8 mouse cellular contexts compared by ENCODE assay signal in the genomic region with DNA sequence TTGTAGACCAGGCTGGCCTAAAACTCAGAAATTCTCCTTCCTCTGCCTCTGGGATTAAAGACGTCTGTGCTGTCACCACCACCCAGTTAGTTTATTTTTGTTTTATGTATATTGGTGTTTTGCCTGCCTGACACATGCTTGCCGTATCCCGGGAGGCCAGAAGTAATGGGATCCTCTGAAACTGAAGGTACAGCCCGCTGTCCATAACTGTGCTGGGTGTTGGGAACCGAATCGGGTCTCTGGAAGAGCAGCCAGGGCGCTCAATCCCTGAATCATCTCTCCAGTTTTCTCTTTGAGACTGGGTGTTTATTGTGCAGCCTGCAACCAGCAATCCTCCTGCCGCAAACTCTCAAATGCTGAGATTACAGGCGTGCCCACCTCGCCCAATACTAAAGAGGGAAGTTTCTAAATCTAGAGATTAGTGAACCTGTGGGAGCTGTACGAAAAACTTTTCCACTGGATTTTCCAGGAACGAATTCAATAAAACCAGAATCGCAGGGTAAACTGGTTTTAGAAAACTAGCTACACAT. TPM values are rescaled to one million over a fixed set of nuclear protein-coding genes. Genes with fewer than 3 reads are reported as not detected.
DNase-seq lines count a peak whose midpoint lies in the region; ATAC-seq and TF ChIP-seq lines count a peak whose summit lies in the region.

No protein-coding gene starts in this region.

- WGBS in hindbrain, embryonic 13.5 days: 7% methylated on average over 13 of the region's 13 CpGs
- 6% methylated on average over 13 of the region's 13 CpGs for WGBS in liver, embryonic 14.5 days (ENCODE audit: insufficient replicate concordance)
- 2% methylated on average over 13 of the region's 13 CpGs for WGBS in stomach, embryonic 14.5 days

- H3K27me3 ChIP-seq in CH12.LX (replicated peaks): no peaks in the 10 kb centered on the region
- H3K27me3 ChIP-seq in hindbrain, embryonic 13.5 days: no peaks in the 10 kb centered on the region
- no peaks in the 10 kb centered on the region for H3K27me3 ChIP-seq in liver, embryonic 14.5 days (ENCODE audit: control insufficient read depth, insufficient read depth, low read length)
- no peaks in the 10 kb centered on the region for H3K27me3 ChIP-seq in stomach, embryonic 14.5 days (ENCODE audit: control insufficient read depth, insufficient read depth, low read length)

- H3K9me3 ChIP-seq in CH12.LX (replicated peaks; ENCODE audit: low read length): no peaks in the 10 kb centered on the region
- H3K9me3 ChIP-seq in hindbrain, embryonic 13.5 days: no peaks in the 10 kb centered on the region
- H3K9me3 ChIP-seq in liver, embryonic 14.5 days (ENCODE audit: control insufficient read depth, low read length): no peaks in the 10 kb centered on the region
- H3K9me3 ChIP-seq in stomach, embryonic 14.5 days (ENCODE audit: control insufficient read depth, low read depth, low read length): no peaks in the 10 kb centered on the region

- peak overlapping the region; percentile 92 for H3K4me2 ChIP-seq in CH12.LX (ENCODE audit: insufficient read depth, low read depth, poor library complexity, severe bottlenecking)
- H3K4me2 ChIP-seq in hindbrain, embryonic 13.5 days: peak overlapping the region; percentile 74
- peak overlapping the region; percentile 91 for H3K4me2 ChIP-seq in liver, embryonic 14.5 days (ENCODE audit: low read depth)
- H3K4me2 ChIP-seq in stomach, embryonic 14.5 days (replicated peaks; ENCODE audit: low read depth, low read length): peak overlapping the region; percentile 64

- peaks cover 12% of the 10 kb centered on the region for H3K79me2 ChIP-seq in CH12.LX (replicated peaks; ENCODE audit: control insufficient read depth, extremely low read depth, insufficient read depth, poor library complexity, severe bottlenecking)

- in situ Hi-C loops in CH12.LX (cut with MboI; ENCODE audit: low pct_ligation_motif_present, low pct_unique_long_range_greater_than_20kb, low sequenced_read_pairs): no loop called here

- no peak for TF ChIP-seq EP300 in CH12.LX (IDR thresholded peaks at IDR 0.05; ENCODE audit: low read length)
- TF ChIP-seq EP300 in liver, embryonic 14.5 days (IDR thresholded peaks at IDR 0.05; ENCODE audit: low read depth): no peak

- no peak for TF ChIP-seq POLR2A in CH12.LX (IDR thresholded peaks at IDR 0.05; ENCODE audit: low read depth, low read length)

- peak overlapping the region; percentile 66 to 94 (median 71) for H3K4me3 ChIP-seq in CH12.LX (replicated peaks in 1 of 3; ENCODE audit: low read depth in 2 of 3, low read length in 2 of 3, poor library complexity in 1 of 3)
- H3K4me3 ChIP-seq in hindbrain, embryonic 13.5 days: peak overlapping the region; percentile 63
- peak overlapping the region; percentile 69 to 93 for H3K4me3 ChIP-seq in liver, embryonic 14.5 days (ENCODE audit: insufficient read depth in 1 of 2, low read depth in 2 of 2, low read length in 2 of 2)
- H3K4me3 ChIP-seq in stomach, embryonic 14.5 days (ENCODE audit: low read depth, low read length): peak overlapping the region; percentile 68

- DNase-seq in embryo, embryonic 10.5 days (ENCODE audit: low spot score): peak; percentile 80
- no peak for DNase-seq in embryo, embryonic 9.5 days (ENCODE audit: extremely low spot score)
- no peak for DNase-seq in CH12.LX (ENCODE audit: extremely low read depth)
- no peak for DNase-seq in liver, embryonic 14.5 days (ENCODE audit: low read depth in 3 of 3, low spot score in 3 of 3)

- TF ChIP-seq RAD21 in CH12.LX (IDR thresholded peaks at IDR 0.05; ENCODE audit: low read depth, low read length): no peak

- dilution Hi-C loops in CH12.LX (cut with MboI; ENCODE audit: extremely low pct_ligation_motif_present, extremely low pct_unique_long_range_greater_than_20kb, low sequenced_read_pairs): no loop called here

- no peak for TF ChIP-seq CTCF in CH12.LX (conservative IDR thresholded peaks at IDR 0.05 in 1 of 2, IDR thresholded peaks at IDR 0.05 in 1 of 2; ENCODE audit: low read depth in 2 of 2, low read length in 2 of 2)
- no peak for TF ChIP-seq CTCF in liver, embryonic 14.5 days (IDR thresholded peaks at IDR 0.05; ENCODE audit: low read depth)

- peaks cover 8 to 47% of the 10 kb centered on the region in 2 experiments; a peak in 3 of 4 replicates for H3K4me1 ChIP-seq in CH12.LX (ENCODE audit: control insufficient read depth in 1 of 2, insufficient read depth in 2 of 2)
- H3K4me1 ChIP-seq in hindbrain, embryonic 13.5 days (replicated peaks): peaks cover 29% of the 10 kb centered on the region
- H3K4me1 ChIP-seq in liver, embryonic 14.5 days (replicated peaks; ENCODE audit: control insufficient read depth in 2 of 2, insufficient read depth in 2 of 2, low read length in 1 of 2): peaks cover 5 to 12% of the 10 kb centered on the region in 2 experiments
- peaks cover 8% of the 10 kb centered on the region for H3K4me1 ChIP-seq in stomach, embryonic 14.5 days (ENCODE audit: control insufficient read depth, insufficient read depth, low read length)

- H3K9ac ChIP-seq in CH12.LX (ENCODE audit: insufficient read depth, low read depth): peak overlapping the region; percentile 99
- peak overlapping the region; percentile 88 for H3K9ac ChIP-seq in hindbrain, embryonic 13.5 days
- peak overlapping the region; percentile 96 for H3K9ac ChIP-seq in liver, embryonic 14.5 days (replicated peaks)
- peak overlapping the region; percentile 81 for H3K9ac ChIP-seq in stomach, embryonic 14.5 days (replicated peaks; ENCODE audit: low read depth, low read length)

- peaks cover 2 to 20% of the 10 kb centered on the region in 2 experiments for H3K36me3 ChIP-seq in CH12.LX (replicated peaks in 1 of 2; ENCODE audit: control insufficient read depth in 1 of 2, insufficient read depth in 1 of 2, low read length in 1 of 2)
- H3K36me3 ChIP-seq in hindbrain, embryonic 13.5 days: 0 out of 2 replicates have a peak, but pooled peaks cover 1% of the 10 kb centered on the region
- H3K36me3 ChIP-seq in liver, embryonic 14.5 days (replicated peaks; ENCODE audit: control insufficient read depth, insufficient read depth, low read depth): no peaks in the 10 kb centered on the region
- no peaks in the 10 kb centered on the region; the same call in 1 of the 2 replicates for H3K36me3 ChIP-seq in stomach, embryonic 14.5 days (ENCODE audit: control insufficient read depth, insufficient read depth, low read length)

- peak; percentile 9; the same call in 1 of the 2 replicates for ATAC-seq in erythroblast, adult 5-6 weeks (replicated peaks; ENCODE audit: low FRiP score, poor library complexity, severe bottlenecking)
- ATAC-seq in hindbrain, embryonic 13.5 days (ENCODE audit: low FRiP score): no peak
- no peak for ATAC-seq in liver, embryonic 14.5 days (ENCODE audit: insufficient read depth)
- ATAC-seq in stomach, embryonic 14.5 days (ENCODE audit: insufficient number of reproducible peaks, insufficient read depth, low FRiP score, low read depth): no peak
- no peak for ATAC-seq in monocyte, adult 5-6 weeks (replicated peaks; ENCODE audit: insufficient number of reproducible peaks, low FRiP score, low TSS enrichment, poor library complexity, severe bottlenecking)

- H3K27ac ChIP-seq in CH12.LX (ENCODE audit: insufficient read depth, low read depth): peak overlapping the region; percentile 93
- peak overlapping the region; percentile 98 for H3K27ac ChIP-seq in hindbrain, embryonic 13.5 days
- peak overlapping the region; percentile 93 for H3K27ac ChIP-seq in liver, embryonic 14.5 days
- peak overlapping the region; percentile 100 for H3K27ac ChIP-seq in stomach, embryonic 14.5 days (ENCODE audit: low read length)

RNA-seq across cellular contexts. Expression of gene Snrnp35, which starts 0.4 kb away (rescaled TPM):
- total RNA-seq in CH12.LX (2012; rRNA removed) (23.3 and 27.4 TPM in 2 replicates), CH12.LX (2014; rRNA removed) (13.9 and 14.9 TPM in 2 replicates)
- polyA plus RNA-seq in CH12.LX (2012; ENCODE audit: insufficient read length, low read depth): 29.0 and 36.3 TPM in 2 replicates
- total RNA-seq in erythroblast, adult 5-6 weeks (2015; ENCODE audit: low replicate concordance): 3.8 TPM in 1 of 2 replicates, not detected in the other
- total RNA-seq in erythroblast, adult 5-6 weeks (2017; ENCODE audit: low replicate concordance): 6.0 and 6.8 TPM in 2 replicates
- polyA plus RNA-seq in hindbrain, embryonic 13.5 days (2015; fragmentation: Nextera tagmentation; extraction: Ambion mirVana): 22.5 and 27.5 TPM in 2 replicates
- 3.0 and 7.4 TPM in 2 replicates for polyA plus RNA-seq in liver, embryonic 14.5 days (2012; rRNA removed)
- polyA plus RNA-seq in liver, embryonic 14.5 days (2014; fragmentation: Nextera tagmentation; extraction: Ambion mirVana): 4.5 and 5.8 TPM in 2 replicates
- 11.5 and 14.2 TPM in 2 replicates for polyA plus RNA-seq in stomach, embryonic 14.5 days (2014; fragmentation: Nextera tagmentation; extraction: Ambion mirVana)
- total RNA-seq in monocyte, adult 5-6 weeks (2017): 7.4 to 12.5 TPM (median 9.8 TPM) in 3 replicates

RNA-seq across cellular contexts. Expression of gene Rilpl2, which starts 4.3 kb away (rescaled TPM):
- total RNA-seq in CH12.LX (2012; rRNA removed) (393 and 482 TPM in 2 replicates), CH12.LX (2014; rRNA removed) (415 and 425 TPM in 2 replicates)
- 354 and 405 TPM in 2 replicates for polyA plus RNA-seq in CH12.LX (2012; ENCODE audit: insufficient read length, low read depth)
- total RNA-seq in erythroblast, adult 5-6 weeks (2015; ENCODE audit: low replicate concordance): 9.4 and 19.0 TPM in 2 replicates
- 13.1 and 13.4 TPM in 2 replicates for total RNA-seq in erythroblast, adult 5-6 weeks (2017; ENCODE audit: low replicate concordance)
- 21.2 and 23.8 TPM in 2 replicates for polyA plus RNA-seq in hindbrain, embryonic 13.5 days (2015; fragmentation: Nextera tagmentation; extraction: Ambion mirVana)
- polyA plus RNA-seq in liver, embryonic 14.5 days (2012; rRNA removed): 5.9 and 8.1 TPM in 2 replicates
- polyA plus RNA-seq in liver, embryonic 14.5 days (2014; fragmentation: Nextera tagmentation; extraction: Ambion mirVana): 7.8 and 9.6 TPM in 2 replicates
- 30.6 and 31.7 TPM in 2 replicates for polyA plus RNA-seq in stomach, embryonic 14.5 days (2014; fragmentation: Nextera tagmentation; extraction: Ambion mirVana)
- 47.8 to 86.1 TPM (median 71.4 TPM) in 3 replicates for total RNA-seq in monocyte, adult 5-6 weeks (2017)

RNA-seq across cellular contexts. Expression of gene Kmt5a, which starts 42.8 kb away (rescaled TPM):
- total RNA-seq in CH12.LX (2012; rRNA removed): 55.3 and 64.6 TPM in 2 replicates
- 60.9 and 62.8 TPM in 2 replicates for total RNA-seq in CH12.LX (2014; rRNA removed)
- polyA plus RNA-seq in CH12.LX (2012; ENCODE audit: insufficient read length, low read depth): 151 and 154 TPM in 2 replicates
- 89.3 and 92.4 TPM in 2 replicates for total RNA-seq in erythroblast, adult 5-6 weeks (2015; ENCODE audit: low replicate concordance)
- 105 and 107 TPM in 2 replicates for total RNA-seq in erythroblast, adult 5-6 weeks (2017; ENCODE audit: low replicate concordance)
- 18.0 and 20.6 TPM in 2 replicates for polyA plus RNA-seq in hindbrain, embryonic 13.5 days (2015; fragmentation: Nextera tagmentation; extraction: Ambion mirVana)
- 47.6 and 58.6 TPM in 2 replicates for polyA plus RNA-seq in liver, embryonic 14.5 days (2012; rRNA removed)
- polyA plus RNA-seq in liver, embryonic 14.5 days (2014; fragmentation: Nextera tagmentation; extraction: Ambion mirVana): 51.8 and 68.8 TPM in 2 replicates
- 52.9 and 59.8 TPM in 2 replicates for polyA plus RNA-seq in stomach, embryonic 14.5 days (2014; fragmentation: Nextera tagmentation; extraction: Ambion mirVana)
- total RNA-seq in monocyte, adult 5-6 weeks (2017): 78.3 to 109 TPM (median 102 TPM) in 3 replicates

RNA-seq across cellular contexts. Expression of gene Rilpl1, which starts 48.7 kb away (rescaled TPM):
- total RNA-seq in CH12.LX (2012; rRNA removed) (4.6 and 5.7 TPM in 2 replicates), CH12.LX (2014; rRNA removed) (1.8 and 3.1 TPM in 2 replicates)
- 5.4 and 6.1 TPM in 2 replicates for polyA plus RNA-seq in CH12.LX (2012; ENCODE audit: insufficient read length, low read depth)
- total RNA-seq in erythroblast, adult 5-6 weeks (2015; ENCODE audit: low replicate concordance): not detected in 2 replicates
- 1.1 and 1.6 TPM in 2 replicates for total RNA-seq in erythroblast, adult 5-6 weeks (2017; ENCODE audit: low replicate concordance)
- polyA plus RNA-seq in hindbrain, embryonic 13.5 days (2015; fragmentation: Nextera tagmentation; extraction: Ambion mirVana): 11.5 and 12.1 TPM in 2 replicates
- 0.71 and 0.98 TPM in 2 replicates for polyA plus RNA-seq in liver, embryonic 14.5 days (2012; rRNA removed)
- 1.4 and 2.1 TPM in 2 replicates for polyA plus RNA-seq in liver, embryonic 14.5 days (2014; fragmentation: Nextera tagmentation; extraction: Ambion mirVana)
- 14.9 and 16.8 TPM in 2 replicates for polyA plus RNA-seq in stomach, embryonic 14.5 days (2014; fragmentation: Nextera tagmentation; extraction: Ambion mirVana)
- 1.4 to 3.0 TPM in 2 of 3 replicates, not detected in the other for total RNA-seq in monocyte, adult 5-6 weeks (2017)

RNA-seq across cellular contexts. Expression of gene Sbno1, which starts 56.7 kb away (rescaled TPM):
- 38.3 and 44.2 TPM in 2 replicates for total RNA-seq in CH12.LX (2012; rRNA removed)
- total RNA-seq in CH12.LX (2014; rRNA removed): 32.4 and 35.0 TPM in 2 replicates
- polyA plus RNA-seq in CH12.LX (2012; ENCODE audit: insufficient read length, low read depth): 48.5 and 52.3 TPM in 2 replicates
- 23.4 and 29.4 TPM in 2 replicates for total RNA-seq in erythroblast, adult 5-6 weeks (2015; ENCODE audit: low replicate concordance)
- total RNA-seq in erythroblast, adult 5-6 weeks (2017; ENCODE audit: low replicate concordance): 30.7 and 71.1 TPM in 2 replicates
- 108 and 115 TPM in 2 replicates for polyA plus RNA-seq in hindbrain, embryonic 13.5 days (2015; fragmentation: Nextera tagmentation; extraction: Ambion mirVana)
- polyA plus RNA-seq in liver, embryonic 14.5 days (2012; rRNA removed): 9.0 and 12.6 TPM in 2 replicates
- 34.2 and 35.1 TPM in 2 replicates for polyA plus RNA-seq in liver, embryonic 14.5 days (2014; fragmentation: Nextera tagmentation; extraction: Ambion mirVana)
- 95.3 and 104 TPM in 2 replicates for polyA plus RNA-seq in stomach, embryonic 14.5 days (2014; fragmentation: Nextera tagmentation; extraction: Ambion mirVana)
- total RNA-seq in monocyte, adult 5-6 weeks (2017): 178 to 275 TPM (median 193 TPM) in 3 replicates

Comparison
In these comparisons a context has a peak if more than half of its experiments do, and no peak if none do; other contexts are left out.
1. RNA of gene Rilpl2, which starts 4.3 kb away (polyA plus RNA-seq): 354 to 405 TPM in CH12.LX; 30.6 to 31.7 TPM in stomach, embryonic 14.5 days, 21.2 to 23.8 TPM in hindbrain, embryonic 13.5 days and 5.9 to 9.6 TPM in liver, embryonic 14.5 days; every median in the first group is over 10 times any median in the second.
2. Peak in every context shown above with its lines, with median percentiles within 50 percentile points of each other: H3K27ac ChIP-seq, H3K4me2 ChIP-seq, H3K4me3 ChIP-seq and H3K9ac ChIP-seq.